Mouse (Mus musculus) cortical plate, adult 2 months (tissue): ENCODE measurements at regions not wholly inside any gene's neighbourhood (a gene's known extent, or its start where the extent isn't known, plus 50 kb on each side); places are given as distances from the start of the nearest gene placed in this dataset.

Experiments used
- CTCF ChIP-seq: fragments of 200-500 bp; IDR thresholded peaks from 2 replicates; pipeline ENCODE4 v1.5.1; 2011; ENCODE audit warnings: mild to moderate bottlenecking, control low read depth, low read length; ENCODE audit not compliant: insufficient read depth; ENCODE audit errors: extremely low read depth
- POLR2A ChIP-seq: fragments of 200-500 bp; IDR thresholded peaks from 2 replicates; pipeline ENCODE4 v1.6.1; 2011; ENCODE audit warnings: mild to moderate bottlenecking, low read length, control low read depth; ENCODE audit not compliant: insufficient read depth; ENCODE audit errors: extremely low read depth

- TF ChIP-seq CTCF (no peak), POLR2A (no peak)
Observed at GRCm38 (mm10) chr6:36248219-36248618, 139.7 kb upstream of the Chrm2 start.
